Mouse (Mus musculus): ENCODE data around the gene Tefm. TPM values are rescaled to one million over a fixed set of nuclear protein-coding genes. Genes with fewer than 3 reads are reported as not detected.
A peak's percentile ranks its signal among the peaks of the same experiment; 100 is the strongest.

Tefm gene
- polyA plus RNA-seq, 1 experiment from 2014 or later = 21.6 TPM

GRCm38 (mm10) chr11:80163362-80164116 is 21.6 kb upstream of the Tefm start:
- ATAC-seq (ENCODE audit: low read depth) = no peak
- no peak for DNase-seq (ENCODE audit: low spot score)
- Histone ChIP-seq H3K4me1 (ENCODE audit: control insufficient read depth, insufficient read depth, low read length) (no peaks in the 10 kb centered on the region), H3K9me3 (ENCODE audit: control insufficient read depth, low read length) (no peaks in the 10 kb centered on the region), H3K4me3 (ENCODE audit: low read depth, low read length) (no peak overlapping the region), H3K4me2 (ENCODE audit: low read depth, low read length) (no peak overlapping the region), H3K27ac (replicated peaks; ENCODE audit: low read depth, low read length) (no peak overlapping the region), H3K27me3 (replicated peaks; ENCODE audit: control insufficient read depth, insufficient read depth, low read length) (no peaks in the 10 kb centered on the region), H3K36me3 (ENCODE audit: control insufficient read depth, insufficient read depth, low read length) (no peaks in the 10 kb centered on the region), H3K9ac (ENCODE audit: low read depth, low read length) (no peak overlapping the region)
- WGBS = 51% methylated on average over 7 of the region's 7 CpGs

- no peak for ATAC-seq (ENCODE audit: low read depth)
- Histone ChIP-seq H3K9me3 (ENCODE audit: control insufficient read depth, low read length) (no peaks in the 10 kb centered on the region), H3K4me3 (ENCODE audit: low read depth, low read length) (no peak overlapping the region), H3K27ac (replicated peaks; ENCODE audit: low read depth, low read length) (no peak overlapping the region), H3K27me3 (replicated peaks; ENCODE audit: control insufficient read depth, insufficient read depth, low read length) (peaks cover 3% of the 10 kb centered on the region; the same call in 1 of the 2 replicates), H3K4me1 (ENCODE audit: control insufficient read depth, insufficient read depth, low read length) (no peaks in the 10 kb centered on the region), H3K9ac (ENCODE audit: low read depth, low read length) (no peak overlapping the region), H3K36me3 (ENCODE audit: control insufficient read depth, insufficient read depth, low read length) (no peaks in the 10 kb centered on the region), H3K4me2 (ENCODE audit: low read depth, low read length) (no peak overlapping the region)
- 66% methylated on average over 4 of the region's 4 CpGs for WGBS
- no peak for DNase-seq (ENCODE audit: low spot score)
Measured at GRCm38 (mm10) chr11:80161041-80161440, 19.1 kb upstream of the Tefm start.

- H3K27me3 ChIP-seq (replicated peaks; ENCODE audit: control insufficient read depth, insufficient read depth, low read length) = peaks cover 23% of the 10 kb centered on the region
- no peaks in the 10 kb centered on the region for H3K36me3 ChIP-seq (ENCODE audit: control insufficient read depth, insufficient read depth, low read length)
- no peak overlapping the region for H3K9ac ChIP-seq (ENCODE audit: low read depth, low read length)
- no peak for DNase-seq (ENCODE audit: low spot score)
- H3K4me1 ChIP-seq (ENCODE audit: control insufficient read depth, insufficient read depth, low read length) = no peaks in the 10 kb centered on the region
- H3K4me3 ChIP-seq (ENCODE audit: low read depth, low read length) = no peak overlapping the region
- ATAC-seq (ENCODE audit: low read depth) = no peak
- WGBS = 89% methylated on average over 7 of the region's 7 CpGs
- no peaks in the 10 kb centered on the region for H3K9me3 ChIP-seq (ENCODE audit: control insufficient read depth, low read length)
- no peak overlapping the region for H3K27ac ChIP-seq (replicated peaks; ENCODE audit: low read depth, low read length)
- H3K4me2 ChIP-seq (ENCODE audit: low read depth, low read length) = no peak overlapping the region
Measured at GRCm38 (mm10) chr11:80159018-80159417, 17.0 kb upstream of the Tefm start.

- 76% methylated on average over 4 of the region's 4 CpGs for WGBS
- H3K4me3 ChIP-seq (ENCODE audit: low read depth, low read length) = no peak overlapping the region
- H3K9ac ChIP-seq (ENCODE audit: low read depth, low read length) = no peak overlapping the region
- no peak overlapping the region for H3K27ac ChIP-seq (replicated peaks; ENCODE audit: low read depth, low read length)
- no peaks in the 10 kb centered on the region for H3K9me3 ChIP-seq (ENCODE audit: control insufficient read depth, low read length)
- ATAC-seq (ENCODE audit: low read depth) = no peak
- no peaks in the 10 kb centered on the region for H3K4me1 ChIP-seq (ENCODE audit: control insufficient read depth, insufficient read depth, low read length)
- H3K4me2 ChIP-seq (ENCODE audit: low read depth, low read length) = no peak overlapping the region
- DNase-seq (ENCODE audit: low spot score) = no peak
- H3K36me3 ChIP-seq (ENCODE audit: control insufficient read depth, insufficient read depth, low read length) = no peaks in the 10 kb centered on the region
- peaks cover 41% of the 10 kb centered on the region for H3K27me3 ChIP-seq (replicated peaks; ENCODE audit: control insufficient read depth, insufficient read depth, low read length)
Measured at GRCm38 (mm10) chr11:80156841-80157240, 14.9 kb upstream of the Tefm start.

- Histone ChIP-seq H3K36me3 (ENCODE audit: control insufficient read depth, insufficient read depth, low read length) (no peaks in the 10 kb centered on the region), H3K27ac (replicated peaks; ENCODE audit: low read depth, low read length) (no peak overlapping the region), H3K4me2 (ENCODE audit: low read depth, low read length) (no peak overlapping the region), H3K9ac (ENCODE audit: low read depth, low read length) (no peak overlapping the region), H3K9me3 (ENCODE audit: control insufficient read depth, low read length) (no peaks in the 10 kb centered on the region), H3K4me3 (ENCODE audit: low read depth, low read length) (no peak overlapping the region), H3K4me1 (ENCODE audit: control insufficient read depth, insufficient read depth, low read length) (no peaks in the 10 kb centered on the region), H3K27me3 (replicated peaks; ENCODE audit: control insufficient read depth, insufficient read depth, low read length) (peaks cover 41% of the 10 kb centered on the region)
- ATAC-seq (ENCODE audit: low read depth) (no peak), DNase-seq (ENCODE audit: low spot score) (no peak)
- WGBS = 76% methylated on average over 4 of the region's 4 CpGs
Measured at GRCm38 (mm10) chr11:80155961-80156360, 14.0 kb upstream of the Tefm start.

- DNase-seq (ENCODE audit: low spot score) (no peak), ATAC-seq (ENCODE audit: low read depth) (no peak)
- WGBS = 87% methylated on average over 8 of the region's 8 CpGs
Measured at GRCm38 (mm10) chr11:80155541-80155940, 13.6 kb upstream of the Tefm start.

GRCm38 (mm10) chr11:80154501-80154900 is 12.5 kb upstream of the Tefm start:
- H3K4me1 ChIP-seq (ENCODE audit: control insufficient read depth, insufficient read depth, low read length) = no peaks in the 10 kb centered on the region
- no peaks in the 10 kb centered on the region for H3K36me3 ChIP-seq (ENCODE audit: control insufficient read depth, insufficient read depth, low read length)
- DNase-seq (ENCODE audit: low spot score) (no peak), ATAC-seq (ENCODE audit: low read depth) (no peak)
- H3K27me3 ChIP-seq (replicated peaks; ENCODE audit: control insufficient read depth, insufficient read depth, low read length) = peaks cover 41% of the 10 kb centered on the region
- H3K27ac ChIP-seq (replicated peaks; ENCODE audit: low read depth, low read length) = no peak overlapping the region
- H3K9ac ChIP-seq (ENCODE audit: low read depth, low read length) = peak overlapping the region; percentile 49
- peak overlapping the region; percentile 48 for H3K4me3 ChIP-seq (ENCODE audit: low read depth, low read length)
- H3K4me2 ChIP-seq (ENCODE audit: low read depth, low read length) = peak overlapping the region; percentile 70
- 31% methylated on average over 13 of the region's 25 CpGs for WGBS
- H3K9me3 ChIP-seq (ENCODE audit: control insufficient read depth, low read length) = no peaks in the 10 kb centered on the region

More at GRCm38 (mm10) chr11:80155541-80155940, 13.6 kb upstream of the Tefm start:
- Histone ChIP-seq H3K4me3 (ENCODE audit: low read depth, low read length) (no peak overlapping the region), H3K4me2 (ENCODE audit: low read depth, low read length) (no peak overlapping the region), H3K9me3 (ENCODE audit: control insufficient read depth, low read length) (no peaks in the 10 kb centered on the region), H3K27ac (replicated peaks; ENCODE audit: low read depth, low read length) (no peak overlapping the region), H3K27me3 (replicated peaks; ENCODE audit: control insufficient read depth, insufficient read depth, low read length) (peaks cover 41% of the 10 kb centered on the region), H3K4me1 (ENCODE audit: control insufficient read depth, insufficient read depth, low read length) (no peaks in the 10 kb centered on the region), H3K9ac (ENCODE audit: low read depth, low read length) (no peak overlapping the region), H3K36me3 (ENCODE audit: control insufficient read depth, insufficient read depth, low read length) (no peaks in the 10 kb centered on the region)

GRCm38 (mm10) chr11:80153857-80154495 is 12.0 kb upstream of the Tefm start, which contains the start of gene Adap2:
Gene Adap2 (plus strand): TSS chr11:80154105.
- WGBS = 1% methylated on average over 18 of the region's 47 CpGs

More at GRCm38 (mm10) chr11:80153857-80154495, 12.0 kb upstream of the Tefm start, which contains the start of gene Adap2:
- Histone ChIP-seq H3K27me3 (replicated peaks; ENCODE audit: control insufficient read depth, insufficient read depth, low read length) (peaks cover 41% of the 10 kb centered on the region), H3K36me3 (ENCODE audit: control insufficient read depth, insufficient read depth, low read length) (no peaks in the 10 kb centered on the region), H3K4me3 (ENCODE audit: low read depth, low read length) (peak within 1 kb of the TSS; percentile 48), H3K9ac (ENCODE audit: low read depth, low read length) (peak within 1 kb of the TSS; percentile 49), H3K4me2 (ENCODE audit: low read depth, low read length) (peak within 1 kb of the TSS; percentile 70), H3K9me3 (ENCODE audit: control insufficient read depth, low read length) (no peaks in the 10 kb centered on the region), H3K27ac (replicated peaks; ENCODE audit: low read depth, low read length) (no peak within 1 kb of the TSS), H3K4me1 (ENCODE audit: control insufficient read depth, insufficient read depth, low read length) (no peaks in the 10 kb centered on the region)
- DNase-seq (ENCODE audit: low spot score) = peak; percentile 82
- ATAC-seq (ENCODE audit: low read depth) = peak; percentile 92

Measured in embryonic facial prominence, embryonic 14.5 days (tissue).